Mouse (Mus musculus) MEL (cell line): ENCODE measurements around the gene Dctn1.

Experiments
- CHD2 ChIP-seq: IDR thresholded peaks from 2 replicates; pipeline ENCODE4 v1.6.1; 2011; ENCODE audit warnings: low read length, improper control_type of control experiment
- CTCF ChIP-seq, 3 experiments: IDR thresholded peaks in 2 of 3; conservative IDR thresholded peaks in 1 of 3; 2 replicates each; pipeline ENCODE4 v1.5.1; 2011 to 2012; ENCODE audit warnings: low read length in 3 of 3, low read depth in 2 of 3, mild to moderate bottlenecking in 2 of 3, improper control_type of control experiment in 1 of 3, inconsistent platforms in 1 of 3, mixed read lengths in 1 of 3, moderate library complexity in 1 of 3; ENCODE audit not compliant: control insufficient read depth in 1 of 3, insufficient read depth in 1 of 3, poor library complexity in 1 of 3, severe bottlenecking in 1 of 3
- EP300 ChIP-seq, 2 experiments: IDR thresholded peaks; 2 replicates each; pipeline ENCODE4 v1.6.1; 2011; ENCODE audit warnings: improper control_type of control experiment in 2 of 2, low read length in 2 of 2, low read depth in 1 of 2, mild to moderate bottlenecking in 1 of 2
- GATA1 ChIP-seq: IDR thresholded peaks from 2 replicates; pipeline ENCODE4 v1.6.1; 2011; ENCODE audit warnings: low read depth, low read length, improper control_type of control experiment
- NRF1 ChIP-seq: IDR thresholded peaks from 2 replicates; pipeline ENCODE4 v1.6.1; 2014; ENCODE audit warnings: low read depth, mild to moderate bottlenecking, inconsistent platforms, low read length, improper control_type of control experiment, moderate library complexity; ENCODE audit not compliant: poor library complexity, insufficient read depth, severe bottlenecking
- POLR2A ChIP-seq, 2 experiments: IDR thresholded peaks; 2 replicates each; pipeline ENCODE4 v1.6.1; 2011 to 2012; ENCODE audit warnings: low read length in 2 of 2, mild to moderate bottlenecking in 2 of 2, control low read depth in 1 of 2, improper control_type of control experiment in 1 of 2, low read depth in 1 of 2, moderate library complexity in 1 of 2; ENCODE audit not compliant: control insufficient read depth in 1 of 2, insufficient read depth in 1 of 2, poor library complexity in 1 of 2
- POLR2AphosphoS2 ChIP-seq: IDR thresholded peaks from 2 replicates; pipeline ENCODE4 v1.6.1; 2011; ENCODE audit warnings: low read length, improper control_type of control experiment

- TF ChIP-seq GATA1 (no peak), NRF1 (no peak), CHD2 (no peak), EP300 (IDR thresholded peaks at IDR 0.05; ENCODE audit: low read depth in 1 of 2, low read length in 2 of 2) (no peak), CTCF (IDR thresholded peaks at IDR 0.05 in 2 of 3, conservative IDR thresholded peaks at IDR 0.05 in 1 of 3; ENCODE audit: control insufficient read depth in 1 of 3, insufficient read depth in 1 of 3, low read depth in 2 of 3, low read length in 3 of 3, poor library complexity in 1 of 3, severe bottlenecking in 1 of 3) (no peak), POLR2A (IDR thresholded peaks at IDR 0.05; ENCODE audit: control insufficient read depth in 1 of 2, insufficient read depth in 1 of 2, low read depth in 1 of 2, low read length in 2 of 2, poor library complexity in 1 of 2) (no peak), POLR2AphosphoS2 (no peak)
Measured at GRCm38 (mm10) chr6:83161921-83162641, 3.6 kb upstream of the Dctn1 start.
